Mouse (Mus musculus) cortical plate, adult 2 months (tissue): Measurements from ENCODE around the gene Casz1.

Experiments
- CTCF ChIP-seq: fragments of 200-500 bp; IDR thresholded peaks from 2 replicates; pipeline ENCODE4 v1.5.1; 2011; ENCODE audit warnings: mild to moderate bottlenecking, control low read depth, low read length; ENCODE audit not compliant: insufficient read depth; ENCODE audit errors: extremely low read depth
- POLR2A ChIP-seq: fragments of 200-500 bp; IDR thresholded peaks from 2 replicates; pipeline ENCODE4 v1.6.1; 2011; ENCODE audit warnings: mild to moderate bottlenecking, low read length, control low read depth; ENCODE audit not compliant: insufficient read depth; ENCODE audit errors: extremely low read depth

GRCm38 (mm10) chr4:148912826-148913590, 108.8 kb downstream of the Casz1 start:
- TF ChIP-seq CTCF: no peak
- TF ChIP-seq POLR2A: no peak
